Mouse (Mus musculus) brain, embryonic 14.5 days (tissue): ENCODE measurements around the gene Mad2l1bp.

Experiments
- CTCF ChIP-seq: fragments of 200-500 bp; IDR thresholded peaks from 2 replicates; pipeline ENCODE4 v1.5.1; 2012; ENCODE audit warnings: inconsistent platforms, mild to moderate bottlenecking, moderate library complexity, borderline replicate concordance; ENCODE audit not compliant: insufficient read depth, insufficient read length; ENCODE audit errors: extremely low read depth
- POLR2A ChIP-seq: fragments of 200-500 bp; IDR thresholded peaks from 2 replicates; pipeline ENCODE4 v1.6.1; 2012; ENCODE audit warnings: mild to moderate bottlenecking, inconsistent platforms, borderline replicate concordance; ENCODE audit not compliant: poor library complexity, insufficient read depth, insufficient read length, severe bottlenecking; ENCODE audit errors: extremely low read depth

- no peak for TF ChIP-seq POLR2A
- TF ChIP-seq CTCF = no peak
Observed at GRCm38 (mm10) chr17:46203078-46203477, 49.7 kb upstream of the Mad2l1bp start.
